Mouse (Mus musculus) embryonic fibroblast, embryonic 13.5 days (primary cell): ENCODE data around the gene Zcchc3. TPM values are rescaled to one million over a fixed set of nuclear protein-coding genes. Genes with fewer than 3 reads are reported as not detected.

Experiments
- H3K27ac ChIP-seq: 2 replicates; pipeline ENCODE4 v1.5.1; 2012; ENCODE audit warnings: low read length, control low read depth, inconsistent platforms; ENCODE audit not compliant: insufficient read depth
- H3K4me1 ChIP-seq: 2 replicates; pipeline ENCODE4 v1.6.1; 2011; ENCODE audit warnings: low read length; ENCODE audit not compliant: control insufficient read depth, insufficient read depth
- H3K4me3 ChIP-seq: 2 replicates; pipeline ENCODE4 v1.5.1; 2011; ENCODE audit warnings: mild to moderate bottlenecking, control low read depth, low read length; ENCODE audit not compliant: insufficient read depth
- CTCF ChIP-seq: IDR thresholded peaks from 2 replicates; pipeline ENCODE4 v1.5.1; 2011; ENCODE audit warnings: mild to moderate bottlenecking, control low read depth, low read length, moderate library complexity, borderline replicate concordance; ENCODE audit not compliant: insufficient read depth
- POLR2A ChIP-seq: IDR thresholded peaks from 2 replicates; pipeline ENCODE4 v1.6.1; 2011; ENCODE audit warnings: low read depth, mild to moderate bottlenecking, control low read depth, low read length, moderate library complexity
- polyA plus RNA-seq: library from polyadenylated mRNA; stranded (reverse); fragments of >200 nt; gene quantifications from 2 replicates; pipeline ENCODE4 v1.2.4, GENCODE M21; 2011; ENCODE audit warnings: low read depth; ENCODE audit not compliant: missing spikeins, insufficient read length

The Zcchc3 gene
- polyA plus RNA-seq, 1 experiment, result 17.6 TPM

- TF ChIP-seq CTCF (peak; percentile 88), POLR2A (no peak)
- Histone ChIP-seq H3K4me1 (no peaks in the 10 kb centered on the region), H3K4me3 (no peak overlapping the region), H3K27ac (no peak overlapping the region)
Measured at GRCm38 (mm10) chr2:152368532-152369140, 46.2 kb downstream of the Zcchc3 start.

DNA sequence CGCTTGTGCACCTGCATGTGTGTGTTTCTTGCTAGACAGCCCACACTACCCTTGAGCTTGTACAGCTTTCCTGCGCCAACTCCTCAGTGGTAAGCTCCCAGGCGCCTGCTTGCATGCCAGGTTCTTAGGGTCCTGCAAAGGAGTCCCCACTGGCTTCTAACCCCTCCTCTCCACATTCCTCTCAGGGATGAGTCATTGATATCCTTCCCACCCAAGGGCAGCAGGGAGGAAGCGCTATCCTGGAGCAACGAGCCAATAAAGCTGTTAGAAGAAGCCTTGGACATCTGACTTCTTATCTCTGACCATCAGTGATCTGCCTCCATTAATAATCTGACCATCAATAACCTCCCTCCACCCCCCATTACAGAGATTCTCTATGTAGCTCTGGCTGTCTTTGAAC is 46.9 kb downstream of the Zcchc3 start:
- H3K4me3 ChIP-seq, result no peak overlapping the region
- TF ChIP-seq CTCF, result no peak
- TF ChIP-seq POLR2A, result no peak
- no peaks in the 10 kb centered on the region for H3K4me1 ChIP-seq
- no peak overlapping the region for H3K27ac ChIP-seq

- TF ChIP-seq POLR2A (no peak), CTCF (peak; percentile 90)
- H3K4me1 ChIP-seq, result no peaks in the 10 kb centered on the region
- H3K4me3 ChIP-seq, result no peak overlapping the region
- no peak overlapping the region for H3K27ac ChIP-seq
Measured at GRCm38 (mm10) chr2:152363245-152364147, 51.3 kb downstream of the Zcchc3 start.

Other genes with a start within 250 kb of the Zcchc3 start
- 126 and 134 TPM in 2 replicates for gene Csnk2a1, start 188.2 kb downstream of the Zcchc3 start, polyA plus RNA-seq
- 61.7 and 74.1 TPM in 2 replicates for gene Tbc1d20, start 121.2 kb downstream of the Zcchc3 start, polyA plus RNA-seq
- 59.0 and 79.2 TPM in 2 replicates for gene Rbck1, start 82.4 kb downstream of the Zcchc3 start, polyA plus RNA-seq
- 49.1 and 85.1 TPM in 2 replicates for gene Trib3, start 71.0 kb downstream of the Zcchc3 start, polyA plus RNA-seq
- gene Nrsn2, start 38.4 kb downstream of the Zcchc3 start, polyA plus RNA-seq, result not detected in 2 replicates
- gene Sox12, start 17.0 kb downstream of the Zcchc3 start, polyA plus RNA-seq, result 15.0 and 20.3 TPM in 2 replicates
- gene 6820408C15Rik, start 560 bp upstream of the Zcchc3 start, polyA plus RNA-seq, result 0.30 TPM in 1 of 2 replicates, not detected in the other
- gene Defb23, start 49.6 kb upstream of the Zcchc3 start, polyA plus RNA-seq, result not detected in 2 replicates
- not detected in 2 replicates for gene Defb20, start 62.0 kb upstream of the Zcchc3 start, polyA plus RNA-seq
- not detected in 2 replicates for gene Defb22, start 75.1 kb upstream of the Zcchc3 start, polyA plus RNA-seq
- gene Defb26, start 96.7 kb upstream of the Zcchc3 start, polyA plus RNA-seq, result not detected in 2 replicates
- gene Defb28, start 103.2 kb upstream of the Zcchc3 start, polyA plus RNA-seq, result not detected in 2 replicates
- gene Defb29, start 125.1 kb upstream of the Zcchc3 start, polyA plus RNA-seq, result not detected in 2 replicates
- not detected in 2 replicates for gene Gm17416, start 154.3 kb upstream of the Zcchc3 start, polyA plus RNA-seq
- not detected in 2 replicates for gene Defb21, start 157.7 kb upstream of the Zcchc3 start, polyA plus RNA-seq
- not detected in 2 replicates for gene Defb19, start 165.3 kb upstream of the Zcchc3 start, polyA plus RNA-seq
- not detected in 2 replicates for gene Defb45, start 184.4 kb upstream of the Zcchc3 start, polyA plus RNA-seq
- not detected in 2 replicates for gene Defb36, start 189.3 kb upstream of the Zcchc3 start, polyA plus RNA-seq
- gene Defb25, start 208.0 kb upstream of the Zcchc3 start, polyA plus RNA-seq, result 1.9 and 2.0 TPM in 2 replicates
- 3.9 and 4.3 TPM in 2 replicates for gene Rem1, start 211.9 kb upstream of the Zcchc3 start, polyA plus RNA-seq